Mouse (Mus musculus) stomach, adult 2 months (tissue): ENCODE data around the gene Cnot3. TPM values are rescaled to one million over a fixed set of nuclear protein-coding genes. Genes with fewer than 3 reads are reported as not detected.

Source experiments
- polyA plus RNA-seq: library from polyadenylated mRNA; depleted of rRNA; stranded (reverse); fragments of >200 nt; gene quantifications from 2 replicates; pipeline ENCODE4 v1.2.3, GENCODE M21; 2012; rRNA removed

Gene Cnot3
- polyA plus RNA-seq = 47.8 and 48.8 TPM in 2 replicates

DNA sequence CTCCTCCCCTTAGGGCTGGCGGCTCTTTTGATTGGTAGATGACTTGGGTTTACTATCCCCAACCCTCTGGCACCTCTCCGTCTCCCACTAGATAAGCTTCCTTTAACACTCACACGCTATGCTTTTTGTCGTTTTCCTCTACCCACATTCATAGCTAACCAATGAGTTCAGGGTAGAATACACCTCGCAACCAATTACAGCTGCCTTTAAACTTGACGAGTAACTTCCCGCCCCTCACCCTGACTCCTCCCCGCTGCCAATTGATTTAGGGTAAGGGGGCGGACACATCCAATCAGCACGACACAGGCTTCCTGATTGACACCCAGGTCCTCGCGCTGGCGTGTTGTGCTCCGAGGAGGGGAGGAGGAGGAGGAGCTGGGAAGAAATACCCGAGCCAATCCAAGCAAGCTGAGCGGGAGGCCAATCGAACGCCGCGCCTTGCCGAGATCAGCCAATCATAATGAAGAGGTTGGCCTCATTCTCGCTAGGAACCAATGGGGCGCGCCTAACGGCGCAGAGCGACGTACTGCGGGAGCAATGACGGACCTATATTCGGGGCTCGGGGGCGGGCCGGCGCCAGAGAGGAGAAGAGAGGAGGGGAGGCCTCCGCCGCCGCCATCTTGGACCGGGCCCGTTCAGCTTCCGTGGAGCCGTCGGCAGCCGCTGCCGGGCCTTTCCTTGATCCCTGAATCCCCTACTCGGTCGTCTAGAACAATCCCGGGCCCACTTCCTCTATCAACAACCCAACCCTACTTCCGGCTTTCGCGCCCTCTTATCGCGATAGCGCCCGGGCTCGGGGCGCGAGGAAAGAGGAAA, at the start of gene Cnot3:
Gene Cnot3 (plus strand): TSS at position 597 of the 816 bp plus-strand sequence.

DNA sequence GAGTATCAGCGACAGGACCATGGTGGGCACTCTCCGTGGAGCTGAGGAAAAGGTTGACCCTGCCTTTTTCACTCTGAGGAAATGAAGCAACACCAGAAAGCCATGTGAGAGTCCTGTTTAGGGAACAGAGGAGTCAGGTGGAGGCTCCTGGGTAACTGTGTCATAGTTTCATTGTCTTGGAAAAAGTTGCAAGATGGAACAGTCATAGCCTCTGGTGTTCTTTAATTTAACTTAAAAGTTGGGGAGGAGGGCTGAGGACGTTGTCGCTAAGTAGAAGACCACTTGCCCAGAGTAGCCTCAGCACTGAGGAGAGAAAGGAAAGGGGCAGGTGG, 29.0 kb upstream of the Cnot3 start, which contains the start of gene Oscar:
Gene Oscar (minus strand): TSS at position 101 of the 332 bp plus-strand sequence.

DNA sequence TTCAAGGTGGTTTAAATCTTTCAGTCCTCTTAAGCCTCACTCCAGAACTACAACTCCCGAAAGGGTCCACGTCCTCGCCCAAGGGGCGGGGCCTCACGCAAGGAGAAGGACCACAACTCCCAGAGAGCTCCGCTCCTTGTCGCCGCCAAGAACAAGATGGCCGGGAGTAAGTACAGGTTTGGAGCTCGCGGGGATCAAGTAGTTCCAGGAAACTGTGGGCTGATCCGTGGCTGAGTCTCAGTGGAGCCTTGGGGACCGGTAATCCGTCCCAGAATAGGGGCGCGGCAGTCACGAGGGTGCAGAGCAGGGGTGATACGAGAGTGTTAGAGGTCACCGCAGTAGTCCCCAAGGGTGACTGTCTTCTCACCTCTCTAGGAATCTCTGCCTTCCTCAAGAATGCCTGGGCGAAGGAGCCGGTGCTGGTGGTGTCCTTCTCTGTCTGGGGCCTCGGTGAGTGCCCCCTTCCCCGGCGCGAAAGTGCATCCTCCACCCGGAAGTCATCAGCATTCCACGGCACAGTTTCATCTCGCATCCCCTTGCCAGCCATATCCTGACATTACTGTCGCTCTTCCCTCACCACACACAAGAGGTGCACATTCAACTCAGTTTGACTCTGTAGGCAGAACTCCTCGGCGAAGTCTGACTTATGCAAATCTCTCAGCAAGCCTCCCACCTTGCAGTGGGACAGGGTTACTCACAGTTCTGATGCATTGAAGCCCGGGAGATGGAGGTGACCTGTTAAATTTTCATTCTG, 27.6 kb upstream of the Cnot3 start, which contains the start of gene Ndufa3:
Gene Ndufa3 (plus strand): TSS at position 132 of the 754 bp plus-strand sequence.

DNA sequence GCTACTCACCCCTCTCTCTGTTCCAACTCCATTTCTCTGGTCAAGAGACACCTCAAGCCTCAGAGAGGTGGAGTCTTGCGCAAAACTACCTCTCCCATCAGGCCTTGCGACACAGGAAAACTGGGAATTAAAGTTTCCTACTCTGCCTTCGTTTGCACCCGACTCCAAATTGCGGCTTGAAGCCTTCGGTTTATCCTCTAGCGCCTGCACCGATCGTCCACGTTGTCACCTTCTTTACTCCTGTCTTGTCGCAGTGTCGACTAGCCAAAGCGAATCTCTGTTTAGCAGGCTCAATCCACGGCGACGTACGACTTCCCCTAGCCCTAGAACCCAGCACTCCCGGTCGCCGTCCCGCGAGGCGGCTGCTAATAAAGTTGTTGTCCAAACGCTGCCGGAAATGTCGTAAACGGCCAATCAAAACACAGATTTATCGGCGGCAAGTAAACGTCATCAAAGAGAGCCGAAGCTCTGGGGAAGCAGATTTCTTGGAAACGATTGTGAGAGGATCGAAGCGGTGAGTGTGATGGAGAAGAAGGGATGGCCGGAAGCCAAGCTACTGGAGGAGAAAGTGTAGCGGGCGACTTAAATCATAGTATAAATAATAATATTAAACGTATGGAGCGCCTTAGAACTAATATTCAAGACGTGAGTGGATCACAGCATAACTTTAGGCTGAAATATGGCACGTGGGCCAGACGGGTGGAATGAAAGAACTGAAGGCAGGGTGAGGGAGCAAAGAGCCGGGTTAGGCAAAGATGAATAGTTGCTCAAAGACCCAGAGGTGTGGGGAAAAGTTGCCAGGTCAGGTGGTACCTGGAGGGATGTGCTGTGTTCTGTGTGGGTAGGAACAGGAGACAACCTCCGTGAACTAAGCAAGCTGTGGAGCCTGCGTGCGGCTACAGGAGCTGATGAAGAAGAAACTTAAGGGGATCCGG, 15.3 kb upstream of the Cnot3 start, which contains the start of the genes Tfpt and Prpf31:
Gene Tfpt (minus strand): TSS at position 387 of the 935 bp plus-strand sequence.
Gene Prpf31 (plus strand): TSS at position 443 of the 935 bp plus-strand sequence.

DNA sequence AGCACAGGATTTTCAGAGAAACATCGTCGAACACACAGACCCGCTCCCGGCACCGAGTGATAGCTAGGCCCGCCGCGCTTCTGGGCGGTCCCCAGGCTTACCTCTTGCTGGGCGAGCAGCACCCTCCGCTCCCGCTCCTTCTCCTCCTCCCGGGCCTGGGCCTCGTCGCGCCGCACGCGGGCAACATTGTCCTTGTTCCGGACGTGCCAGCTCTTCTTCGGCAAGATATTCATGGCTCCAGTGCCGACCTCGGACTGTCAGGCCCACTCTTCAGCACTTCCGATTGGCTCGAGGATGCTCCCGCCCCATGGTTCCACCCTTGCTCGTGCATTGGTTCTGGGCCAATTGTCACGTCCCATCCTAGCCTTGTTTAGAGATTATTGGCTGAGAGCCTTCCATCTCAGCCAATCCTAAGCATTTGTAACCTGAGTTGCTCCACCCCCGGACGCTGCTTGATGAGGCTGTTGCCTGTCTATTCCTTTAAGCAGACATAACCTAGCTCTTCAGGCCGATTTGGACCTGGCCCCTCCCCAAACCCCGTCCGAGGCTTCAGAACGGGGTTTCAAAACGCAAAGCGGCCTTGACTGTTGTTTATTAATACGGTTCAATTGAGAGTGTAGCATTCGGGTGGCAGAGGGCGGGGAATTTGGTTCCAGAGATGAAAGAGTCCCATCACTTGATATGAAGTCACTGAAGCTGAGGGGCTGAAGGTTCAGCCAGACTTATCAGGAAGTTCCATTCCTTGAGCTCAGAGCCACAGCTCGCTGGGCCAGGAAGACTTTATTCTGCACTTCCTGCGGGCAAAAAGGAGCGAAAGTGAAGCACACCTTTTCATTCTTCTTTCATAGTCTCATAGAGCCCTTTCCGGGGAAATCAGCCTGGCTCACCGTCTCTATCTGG, 20.4 kb downstream of the Cnot3 start, which contains the start of gene Leng1:
Gene Leng1 (minus strand): TSS at position 626 of the 900 bp plus-strand sequence.

DNA sequence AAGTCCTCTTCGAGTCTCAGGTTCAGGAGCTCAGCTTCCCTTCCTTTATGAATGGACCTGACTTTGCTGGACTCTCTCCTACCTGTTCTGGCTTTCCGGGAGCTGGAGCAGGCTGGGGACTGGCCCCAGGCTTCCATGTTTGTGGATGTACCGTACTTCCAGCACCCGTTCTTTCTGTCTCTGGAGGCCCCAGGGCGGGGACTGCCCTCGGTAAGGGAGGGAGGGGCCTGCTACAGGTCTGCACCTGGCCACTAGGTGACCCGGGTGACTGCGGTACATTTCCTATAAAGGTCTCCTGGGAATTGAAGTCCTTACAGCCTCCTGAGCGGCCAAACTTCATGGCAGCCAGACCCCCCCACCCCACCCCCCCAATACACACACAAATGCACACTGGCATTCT, 32.3 kb downstream of the Cnot3 start, which contains the start of gene Tmc4:
Gene Tmc4 (minus strand): TSS at position 212 of the 400 bp plus-strand sequence.

DNA sequence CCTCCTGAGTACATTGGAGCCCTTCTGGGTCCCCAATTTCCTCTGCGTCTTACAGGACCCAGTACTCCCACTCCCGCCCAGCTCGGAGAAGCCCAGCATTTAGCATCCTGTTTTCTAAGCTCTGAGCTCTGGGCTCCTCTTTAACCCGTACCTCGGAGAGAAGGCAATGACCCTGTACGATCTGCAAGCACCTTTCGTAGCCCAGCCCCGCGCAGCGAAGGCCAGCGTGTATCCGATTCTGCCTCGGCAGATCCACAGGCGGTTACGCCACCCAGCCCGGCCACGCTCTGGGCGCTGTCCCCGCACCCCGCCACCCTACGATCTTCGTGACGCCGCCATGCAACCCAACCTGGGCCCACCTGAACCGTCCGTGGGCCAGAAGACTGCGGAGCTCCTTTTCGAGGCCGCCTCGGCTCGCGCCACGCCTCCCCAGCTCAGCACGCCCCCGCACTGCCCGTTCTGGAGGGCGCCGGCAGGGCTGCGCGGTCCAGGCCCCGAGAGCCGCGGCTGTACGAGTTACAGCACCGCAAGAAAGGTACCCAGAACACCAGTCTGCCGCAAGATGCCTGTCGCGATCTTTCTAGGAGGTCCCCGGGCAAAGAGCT, 47.4 kb downstream of the Cnot3 start, which contains the start of gene Tsen34:
Gene Tsen34 (plus strand): TSS at position 482 of the 605 bp plus-strand sequence.

DNA sequence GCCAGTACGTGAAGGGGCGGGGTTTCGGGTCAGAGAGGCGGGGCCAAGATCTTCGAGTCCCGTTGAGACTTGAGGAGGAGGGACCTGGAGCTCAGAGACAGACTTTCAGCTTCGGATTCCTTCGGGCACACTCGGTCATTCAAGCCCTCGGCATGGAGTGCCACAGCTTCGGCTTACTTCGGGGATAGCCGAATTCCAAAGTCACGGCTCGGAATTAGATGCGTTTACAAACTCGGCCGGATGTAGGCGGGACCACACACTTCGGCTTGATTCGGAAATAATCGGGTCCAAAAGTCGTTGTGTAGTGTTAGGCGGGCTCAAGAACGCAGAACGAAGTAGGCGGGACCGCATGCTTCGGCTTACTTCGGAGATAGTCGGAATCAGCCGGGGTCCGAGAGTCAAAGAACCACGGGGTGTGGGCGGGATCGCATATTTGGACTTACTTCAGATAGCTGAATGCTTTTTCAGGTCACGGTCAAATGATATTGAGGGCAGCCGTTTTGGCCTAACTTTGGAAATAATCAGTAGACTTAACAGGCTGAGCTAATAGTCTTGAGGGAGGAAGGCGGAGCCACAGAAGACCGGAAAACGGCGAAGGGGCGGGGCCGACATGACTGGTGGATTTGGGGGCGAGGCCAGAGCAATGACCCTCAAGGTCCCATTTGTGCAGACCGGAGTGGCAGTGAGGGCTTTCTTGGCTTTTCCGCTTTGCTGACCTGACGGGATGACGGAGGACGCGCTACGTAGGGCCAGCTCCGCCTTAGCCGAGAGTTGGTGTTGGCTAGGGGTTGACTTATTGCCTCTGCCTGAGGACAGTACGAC, 48.1 kb downstream of the Cnot3 start, which contains the start of gene Mboat7:
Gene Mboat7 (minus strand): TSS at position 537 of the 822 bp plus-strand sequence.

DNA sequence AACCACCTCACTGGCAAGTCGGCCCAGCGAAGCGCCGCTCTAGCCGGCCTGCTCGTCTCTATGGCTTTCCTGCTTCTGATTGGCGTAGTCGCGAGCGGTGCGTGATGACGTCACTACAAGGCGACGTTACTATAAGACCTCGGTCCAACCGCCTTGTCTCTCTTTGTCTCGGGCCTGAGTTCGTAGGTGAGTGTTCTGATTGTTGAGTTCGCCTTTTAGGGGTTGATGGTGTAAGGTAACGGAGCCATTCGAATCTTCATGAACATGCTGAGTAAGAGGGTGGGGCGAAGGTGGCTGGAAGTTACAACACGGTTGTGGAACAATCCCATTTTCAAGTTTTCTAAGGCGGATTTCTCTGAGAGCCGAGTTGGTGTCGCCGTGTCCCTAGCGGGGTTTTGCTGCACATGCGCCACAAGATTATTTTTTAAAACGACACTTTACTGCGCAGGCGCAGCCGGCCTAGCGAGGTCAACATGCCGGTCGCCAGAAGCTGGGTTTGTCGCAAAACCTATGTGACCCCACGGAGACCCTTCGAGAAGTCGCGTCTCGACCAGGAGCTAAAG, 58.9 kb downstream of the Cnot3 start, which contains the start of gene Rps9:
Gene Rps9 (plus strand): TSS at position 115 of the 563 bp plus-strand sequence.

Other genes starting within 250 kb of the Cnot3 start
- 0.18 and 0.81 TPM in 2 replicates for gene Cacng6, start 221.1 kb upstream of the Cnot3 start, polyA plus RNA-seq
- gene Tarm1, start 142.6 kb upstream of the Cnot3 start, polyA plus RNA-seq = 0.16 TPM in 1 of 2 replicates, not detected in the other
- gene Oscar, start 29.1 kb upstream of the Cnot3 start, polyA plus RNA-seq = 0.09 and 0.32 TPM in 2 replicates
- 219 and 251 TPM in 2 replicates for gene Ndufa3, start 27.9 kb upstream of the Cnot3 start, polyA plus RNA-seq
- gene Tfpt, start 15.3 kb upstream of the Cnot3 start, polyA plus RNA-seq = 2.4 and 2.6 TPM in 2 replicates
- 9.5 and 9.9 TPM in 2 replicates for gene Prpf31, start 15.3 kb upstream of the Cnot3 start, polyA plus RNA-seq
- 0.84 and 1.1 TPM in 2 replicates for gene Leng1, start 20.6 kb downstream of the Cnot3 start, polyA plus RNA-seq
- gene Tmc4, start 32.3 kb downstream of the Cnot3 start, polyA plus RNA-seq = 95.4 and 101 TPM in 2 replicates
- 78.1 and 115 TPM in 2 replicates for gene Tsen34, start 47.6 kb downstream of the Cnot3 start, polyA plus RNA-seq
- gene Mboat7, start 48.3 kb downstream of the Cnot3 start, polyA plus RNA-seq = 23.1 and 29.7 TPM in 2 replicates
- gene Rps9, start 58.7 kb downstream of the Cnot3 start, polyA plus RNA-seq = 246 and 271 TPM in 2 replicates
- 3.5 and 4.8 TPM in 2 replicates for gene Pirb, start 75.1 kb downstream of the Cnot3 start, polyA plus RNA-seq
- 0.12 and 0.18 TPM in 2 replicates for gene Gm15448, start 180.4 kb downstream of the Cnot3 start, polyA plus RNA-seq
- 0.11 and 0.25 TPM in 2 replicates for gene Pira2, start 199.8 kb downstream of the Cnot3 start, polyA plus RNA-seq